Mouse (Mus musculus) bone marrow macrophage, adult 2 months (primary cell): ENCODE data around the gene Gm11032. TPM values are rescaled to one million over a fixed set of nuclear protein-coding genes. Genes with fewer than 3 reads are reported as not detected.

ENCODE experiments used
- H3K27ac ChIP-seq: 2 replicates; pipeline ENCODE4 v1.5.1; 2012; ENCODE audit warnings: low read depth, low read length; ENCODE audit not compliant: insufficient read depth
- H3K4me1 ChIP-seq: 2 replicates; pipeline ENCODE4 v1.6.1; 2012; ENCODE audit warnings: low read length; ENCODE audit not compliant: control insufficient read depth, insufficient read depth
- H3K4me3 ChIP-seq: 2 replicates; pipeline ENCODE4 v1.5.1; 2012; ENCODE audit warnings: mild to moderate bottlenecking, low read length, moderate library complexity; ENCODE audit not compliant: insufficient read depth
- CTCF ChIP-seq: IDR thresholded peaks from 2 replicates; pipeline ENCODE4 v1.5.1; 2012; ENCODE audit warnings: low read depth, mild to moderate bottlenecking, low read length, moderate library complexity
- POLR2A ChIP-seq: IDR thresholded peaks from 2 replicates; pipeline ENCODE4 v1.6.1; 2012; ENCODE audit warnings: mild to moderate bottlenecking, low read depth, low read length, borderline replicate concordance
- polyA plus RNA-seq: library from polyadenylated mRNA; stranded (reverse); fragments of >200 nt; gene quantifications from 2 replicates; pipeline ENCODE4 v1.2.4, GENCODE M21; 2012; ENCODE audit not compliant: missing spikeins, insufficient read depth, insufficient read length

The Gm11032 gene
- polyA plus RNA-seq, 1 experiment = not detected

DNA sequence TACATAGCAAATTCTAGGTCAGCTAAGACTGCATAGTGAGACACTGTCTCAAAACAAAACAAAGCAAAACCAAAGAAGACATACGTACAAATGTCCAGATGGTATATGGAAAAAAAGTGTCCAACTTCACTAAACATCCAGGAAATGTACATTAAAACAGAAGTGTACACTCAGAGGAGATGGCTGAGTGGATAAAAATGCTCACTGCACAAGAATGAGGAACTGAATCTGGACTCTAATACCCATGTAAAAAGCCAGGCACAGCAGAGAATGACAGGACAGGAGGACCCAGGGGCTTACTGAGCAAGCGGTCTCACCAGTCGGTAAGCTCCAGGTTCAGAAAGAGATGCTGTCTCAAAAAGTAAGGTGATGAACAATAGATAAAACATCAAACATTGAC is 20.0 kb upstream of the Gm11032 start:
- TF ChIP-seq POLR2A = no peak
- no peak for TF ChIP-seq CTCF
- Histone ChIP-seq H3K27ac (peak overlapping the region; percentile 72), H3K4me3 (0 out of 2 replicates have a peak overlapping the region, but pooled peaks have one; percentile 9), H3K4me1 (peaks cover 38% of the 10 kb centered on the region)

DNA sequence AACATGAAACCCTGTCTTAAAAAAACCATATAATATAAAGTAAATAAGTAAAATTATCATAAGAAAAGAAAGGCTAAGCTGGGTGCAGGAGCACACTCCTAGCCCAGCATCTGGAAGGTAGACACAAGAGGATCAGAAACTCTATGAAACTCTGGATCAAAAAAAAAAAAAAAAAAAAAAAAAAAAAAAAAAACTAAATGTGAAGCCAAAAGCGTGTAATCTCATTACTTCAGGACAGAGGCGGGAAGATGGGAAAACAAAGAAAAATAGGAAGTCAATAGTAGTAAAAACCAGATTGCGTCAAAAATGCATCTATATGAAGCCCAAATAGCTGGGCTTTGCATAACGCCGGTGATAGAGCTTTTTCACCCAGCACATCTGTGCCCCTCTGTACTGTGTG is 18.0 kb upstream of the Gm11032 start:
- no peak for TF ChIP-seq POLR2A
- no peak for TF ChIP-seq CTCF
- no peak overlapping the region for H3K27ac ChIP-seq
- H3K4me1 ChIP-seq = peaks cover 27% of the 10 kb centered on the region
- no peak overlapping the region for H3K4me3 ChIP-seq

DNA sequence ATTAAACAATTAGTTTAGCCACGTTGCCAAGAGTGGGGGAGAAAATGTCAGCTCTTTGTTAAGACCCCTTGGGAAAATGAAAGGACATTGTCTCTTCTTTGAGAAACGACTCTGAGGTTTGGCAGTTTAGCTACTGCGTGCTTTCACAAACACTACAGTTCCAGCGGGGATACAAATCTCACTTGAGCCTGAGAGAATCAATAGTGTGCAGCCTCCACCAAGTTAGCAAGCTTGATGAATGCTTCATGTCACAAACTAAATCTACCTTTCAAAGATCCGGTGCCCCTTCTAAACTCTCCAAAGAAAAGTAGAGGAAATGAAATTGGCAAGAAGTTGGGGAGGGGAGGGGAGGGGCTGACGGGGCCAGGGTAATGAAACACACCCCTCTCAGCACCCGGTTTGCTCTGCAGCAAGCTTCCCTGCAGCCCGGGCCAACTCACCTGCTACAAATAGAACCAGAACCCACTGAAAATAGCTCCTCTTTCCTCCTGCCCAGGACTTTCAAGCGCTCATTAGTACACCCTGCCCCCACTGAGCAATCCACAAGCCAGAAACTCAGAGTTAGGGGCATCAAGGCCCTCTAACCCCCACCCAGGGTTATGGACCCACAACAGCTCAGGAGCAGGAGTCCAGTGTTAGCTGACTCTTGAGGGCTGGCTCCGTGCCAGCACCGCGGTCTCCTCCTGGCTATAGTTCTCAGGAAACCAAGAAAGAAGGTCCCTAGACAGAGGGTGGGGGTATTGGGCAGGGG is 17.0 kb upstream of the Gm11032 start:
- Histone ChIP-seq H3K4me3 (no peak overlapping the region), H3K27ac (no peak overlapping the region), H3K4me1 (peaks cover 23% of the 10 kb centered on the region)
- TF ChIP-seq CTCF (0 out of 2 replicates have a peak, but pooled peaks have one; percentile 12), POLR2A (no peak)

DNA sequence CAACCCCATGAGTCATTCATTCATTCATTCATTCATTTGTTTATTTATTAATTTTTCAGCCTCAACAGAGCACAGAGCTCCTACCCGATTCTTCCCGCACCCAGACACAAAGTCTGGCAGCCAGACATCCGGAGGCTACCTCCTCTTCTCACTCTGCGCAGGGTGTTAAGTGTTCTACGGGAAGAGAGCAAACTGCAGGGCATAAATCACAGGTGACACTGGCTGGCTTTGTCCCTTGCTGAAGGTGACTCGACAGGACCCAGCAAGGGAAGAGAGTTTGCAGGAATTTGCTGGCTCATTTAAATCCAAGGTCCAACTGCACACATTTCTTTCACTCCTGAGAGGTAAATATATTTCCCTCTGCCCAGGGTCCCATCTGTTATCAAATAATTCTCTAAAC is 15.4 kb upstream of the Gm11032 start:
- Histone ChIP-seq H3K27ac (no peak overlapping the region), H3K4me1 (peaks cover 17% of the 10 kb centered on the region), H3K4me3 (no peak overlapping the region)
- no peak for TF ChIP-seq CTCF
- no peak for TF ChIP-seq POLR2A

DNA sequence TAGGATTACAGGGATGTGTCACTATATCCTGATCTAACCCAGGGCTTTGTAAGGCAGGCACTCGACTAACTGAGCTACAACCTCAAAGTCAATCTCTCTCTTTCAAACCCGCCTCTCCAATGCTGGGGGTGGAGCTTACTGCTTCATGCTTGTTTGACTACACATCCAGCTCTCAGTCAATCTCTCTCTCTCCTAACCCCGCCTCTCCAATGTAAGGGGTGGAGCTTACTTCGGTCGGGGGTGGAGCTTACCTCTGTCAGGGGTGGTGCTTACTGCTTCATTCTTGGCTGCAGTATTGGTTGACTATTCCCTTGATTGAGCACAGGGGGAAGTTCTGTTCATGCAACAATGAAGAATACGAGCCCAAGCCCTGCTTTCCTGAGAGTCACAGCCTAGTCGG is 14.5 kb upstream of the Gm11032 start:
- no peak overlapping the region for H3K27ac ChIP-seq
- TF ChIP-seq POLR2A (no peak), CTCF (no peak)
- H3K4me3 ChIP-seq = no peak overlapping the region
- H3K4me1 ChIP-seq = peaks cover 12% of the 10 kb centered on the region

DNA sequence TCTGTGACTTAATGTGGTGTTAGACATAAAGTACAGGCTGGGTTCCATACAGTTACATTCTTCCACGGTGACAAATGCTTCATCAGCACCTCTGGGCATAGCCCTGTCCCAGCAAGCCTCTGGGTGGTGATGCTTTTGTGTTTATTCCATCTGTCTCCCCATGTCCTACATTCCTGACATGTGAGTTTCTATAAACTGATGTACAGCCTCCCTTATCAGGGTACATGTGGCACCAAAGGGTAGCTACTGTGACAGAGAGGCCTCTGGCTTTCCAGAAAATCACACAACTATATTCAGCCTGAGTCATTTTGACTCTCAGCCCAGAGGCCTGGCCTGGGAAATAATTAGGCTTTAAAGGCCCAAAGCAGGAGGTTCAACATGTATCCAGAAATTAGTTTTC is 13.3 kb upstream of the Gm11032 start:
- no peak overlapping the region for H3K27ac ChIP-seq
- no peak for TF ChIP-seq CTCF
- no peak for TF ChIP-seq POLR2A
- H3K4me3 ChIP-seq = no peak overlapping the region
- peaks cover 12% of the 10 kb centered on the region for H3K4me1 ChIP-seq

DNA sequence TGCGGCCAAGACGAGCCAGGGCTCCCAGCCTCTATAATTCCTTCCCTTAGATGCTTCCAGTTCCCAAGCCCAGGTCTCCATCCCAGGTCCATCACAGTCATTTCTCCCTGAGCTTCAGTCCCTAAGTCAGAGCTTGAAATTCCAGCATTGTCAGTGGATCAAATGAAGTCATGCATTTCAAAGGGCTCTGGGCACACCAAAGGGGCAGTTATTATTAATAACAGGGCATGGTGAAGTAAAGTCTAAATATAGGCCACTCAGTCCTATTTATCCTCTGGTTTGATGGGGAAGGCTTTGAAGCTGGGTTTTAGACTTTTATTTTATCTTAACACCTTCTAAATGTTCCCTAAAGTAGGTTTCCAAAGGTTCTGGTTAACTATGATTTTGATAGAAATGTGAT is 8.0 kb upstream of the Gm11032 start:
- no peak overlapping the region for H3K27ac ChIP-seq
- TF ChIP-seq POLR2A (no peak), CTCF (no peak)
- H3K4me3 ChIP-seq = no peak overlapping the region
- no peaks in the 10 kb centered on the region for H3K4me1 ChIP-seq

DNA sequence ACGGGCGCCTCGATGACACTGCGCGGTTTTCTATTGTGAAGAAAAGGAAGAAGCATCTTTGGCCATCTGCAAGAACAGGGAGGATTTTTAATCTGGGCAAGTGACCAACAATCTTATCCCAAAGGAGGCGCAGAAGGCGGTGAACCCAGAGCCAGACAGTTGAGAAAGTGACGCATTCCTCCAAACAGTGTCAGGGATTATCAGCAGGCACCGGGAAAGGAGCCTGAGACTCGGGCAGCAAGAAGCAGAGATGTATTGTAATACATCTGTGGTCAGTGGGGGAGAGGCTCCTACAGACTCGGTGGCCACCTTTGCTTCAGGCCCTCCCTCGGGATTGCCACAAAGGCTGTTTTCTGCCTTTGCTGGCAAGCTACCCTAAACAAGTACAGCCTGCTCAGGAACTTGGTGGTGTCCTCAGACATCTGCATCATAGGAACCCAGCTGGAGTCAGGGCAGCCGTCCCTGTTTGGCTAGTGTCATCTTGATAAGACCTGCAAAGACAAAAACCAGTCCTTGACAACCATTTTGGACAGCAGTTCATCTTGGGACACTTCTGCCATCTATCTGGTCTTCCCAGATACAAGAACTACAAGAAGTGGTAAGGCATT is 738 bp downstream of the Gm11032 start:
- no peak overlapping the region for H3K27ac ChIP-seq
- H3K4me1 ChIP-seq = no peaks in the 10 kb centered on the region
- no peak for TF ChIP-seq POLR2A
- no peak for TF ChIP-seq CTCF
- H3K4me3 ChIP-seq = no peak overlapping the region

DNA sequence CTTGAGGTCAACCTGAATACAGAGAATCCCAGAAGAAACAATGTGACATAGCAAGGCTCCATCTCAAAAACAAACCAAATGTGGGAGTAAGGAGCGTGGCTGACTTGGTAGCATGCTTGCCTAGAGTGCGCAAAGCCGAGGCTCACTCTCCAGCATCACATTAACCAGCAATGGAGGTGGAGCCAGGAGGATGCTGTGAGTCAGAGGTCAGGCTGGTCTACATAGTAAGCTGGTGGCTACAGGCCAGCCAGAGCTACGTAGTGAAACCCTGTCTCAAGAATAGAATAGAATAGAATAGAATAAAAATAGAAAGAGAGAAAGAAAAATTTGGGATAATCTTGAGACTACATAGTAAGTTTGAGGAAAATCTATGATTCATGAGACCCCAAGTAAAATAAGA is 2.0 kb downstream of the Gm11032 start:
- no peak for TF ChIP-seq POLR2A
- TF ChIP-seq CTCF = no peak
- H3K4me1 ChIP-seq = no peaks in the 10 kb centered on the region
- no peak overlapping the region for H3K4me3 ChIP-seq
- no peak overlapping the region for H3K27ac ChIP-seq

DNA sequence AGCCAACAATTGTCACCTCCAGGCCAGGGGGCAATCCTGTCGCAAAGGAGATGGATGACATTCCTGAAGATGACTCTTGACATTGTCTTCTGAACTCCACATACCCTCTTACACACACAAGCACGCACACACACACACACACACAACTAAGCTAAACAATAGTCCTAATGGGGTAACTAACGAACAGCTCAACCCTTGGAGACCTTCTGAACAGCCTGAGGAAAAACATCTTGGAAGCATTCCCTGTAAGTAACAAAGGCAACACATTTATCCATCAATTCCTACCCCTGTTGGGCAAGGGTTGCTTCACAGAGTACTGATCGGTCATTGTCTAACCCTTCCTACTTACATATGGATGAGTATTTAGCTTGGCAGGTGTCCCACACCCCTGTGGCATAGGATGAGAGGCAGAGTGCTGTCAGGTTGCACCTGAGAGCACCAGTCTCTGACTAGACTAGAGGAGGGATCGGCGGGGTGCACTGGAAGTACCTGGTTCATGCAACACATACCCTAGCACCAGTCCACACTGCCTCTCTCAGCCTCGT is 2.6 kb downstream of the Gm11032 start:
- Histone ChIP-seq H3K4me1 (no peaks in the 10 kb centered on the region), H3K27ac (no peak overlapping the region), H3K4me3 (no peak overlapping the region)
- TF ChIP-seq POLR2A = no peak
- no peak for TF ChIP-seq CTCF
